Mouse (Mus musculus) spleen, embryonic (tissue): ENCODE results near the gene Vwa7.
"Not testable (repeated sequence)": the region's sequence is repeated elsewhere in the genome, so short reads cannot be mapped to it uniquely, and the experiment has no call there.

ENCODE experiments used
- CTCF ChIA-PET: fragments of 350-600 bp; sonication (Branson Sonifier 250); formaldehyde crosslinking; loops from one replicate; lab custom pipeline; 2022; lab: Charles Lee

Gene Vwa7

DNA sequence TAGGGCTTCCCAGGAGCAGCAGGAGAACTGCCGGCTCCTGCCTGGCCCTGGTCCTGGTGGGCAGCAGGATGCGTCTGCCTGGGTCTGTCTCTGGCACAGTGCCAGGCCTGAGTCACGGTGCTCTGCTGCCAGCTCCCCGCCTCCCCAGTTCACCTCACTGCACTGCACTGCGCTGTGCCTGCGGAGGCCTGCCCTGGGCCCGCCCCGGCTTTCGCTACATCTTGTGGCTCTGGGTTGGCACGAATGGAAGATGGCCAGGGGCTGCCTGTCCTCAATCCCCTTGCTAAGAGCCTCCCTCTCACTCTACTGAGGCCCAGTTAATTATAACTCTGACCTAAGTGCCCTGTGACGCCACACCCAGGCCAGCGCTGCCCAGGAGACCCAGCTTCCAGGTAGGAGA, at the start of gene Vwa7:
TSS of gene Vwa7 (plus strand) at position 204 of the 400 bp plus-strand sequence.
- CTCF ChIA-PET, result interaction anchor here (0.6 kb wide), 1 partner anchor 728 kb away, joined by 5 read pairs; no protein-coding TSS in a partner anchor

DNA sequence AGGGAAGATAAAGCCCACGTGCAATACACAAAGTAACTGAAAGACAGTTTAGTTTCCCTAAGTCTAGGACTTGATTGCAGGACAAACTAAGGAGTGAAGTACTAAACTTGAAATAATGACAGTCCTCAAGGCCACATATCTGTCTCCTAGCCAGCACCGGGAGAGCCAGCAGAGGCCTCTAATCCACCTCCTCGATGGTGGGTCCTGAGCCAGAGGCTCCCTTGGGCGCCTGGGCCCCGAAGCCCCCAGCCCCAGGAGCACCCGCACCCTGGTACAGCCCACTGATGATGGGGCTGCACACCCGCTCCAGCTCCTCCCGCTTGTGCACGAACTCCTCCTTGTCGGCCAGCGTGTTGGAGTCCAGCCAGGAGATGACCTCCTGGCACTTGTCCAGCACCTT, 46.6 kb upstream of the Vwa7 start, which contains the start of gene Gm20481:
TSS of gene Gm20481 (plus strand) at position 91 of the 400 bp plus-strand sequence.
- CTCF ChIA-PET, result not testable (repeated sequence)

DNA sequence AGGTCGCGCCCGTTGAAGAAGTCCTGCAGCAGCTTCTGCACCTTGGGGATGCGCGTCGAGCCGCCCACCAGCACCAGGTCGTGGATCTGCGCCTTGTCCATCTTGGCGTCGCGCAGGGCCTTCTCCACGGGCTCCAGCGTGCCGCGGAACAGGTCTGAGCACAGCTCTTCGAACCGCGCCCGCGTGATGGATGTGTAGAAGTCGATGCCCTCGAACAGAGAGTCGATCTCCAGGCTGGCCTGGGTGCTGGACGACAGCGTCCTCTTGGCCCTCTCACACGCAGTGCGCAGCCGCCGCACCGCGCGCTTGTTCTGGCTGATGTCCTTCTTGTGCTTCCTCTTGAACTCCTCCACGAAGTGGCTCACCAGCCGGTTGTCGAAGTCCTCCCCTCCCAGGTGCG, 45.5 kb upstream of the Vwa7 start:
- CTCF ChIA-PET, result not testable (repeated sequence)

DNA sequence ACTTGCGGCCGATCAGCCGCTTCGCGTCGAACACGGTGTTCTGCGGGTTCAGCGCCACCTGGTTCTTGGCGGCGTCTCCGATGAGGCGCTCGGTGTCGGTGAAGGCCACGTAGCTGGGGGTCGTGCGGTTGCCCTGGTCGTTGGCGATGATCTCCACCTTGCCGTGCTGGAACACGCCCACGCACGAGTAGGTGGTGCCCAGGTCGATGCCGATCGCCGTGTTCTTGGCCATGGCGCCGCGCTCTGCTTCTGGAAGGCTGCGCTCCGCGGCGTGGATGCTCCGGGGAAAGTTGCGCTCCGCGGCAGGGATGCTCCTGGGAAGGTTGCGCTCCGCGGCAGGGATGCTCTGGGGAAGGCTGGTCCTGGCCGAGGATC, 44.7 kb upstream of the Vwa7 start:
- CTCF ChIA-PET, result interaction anchor here (1.2 kb wide), 1 partner anchor 9 kb away, joined by 3 read pairs; no protein-coding TSS in a partner anchor

DNA sequence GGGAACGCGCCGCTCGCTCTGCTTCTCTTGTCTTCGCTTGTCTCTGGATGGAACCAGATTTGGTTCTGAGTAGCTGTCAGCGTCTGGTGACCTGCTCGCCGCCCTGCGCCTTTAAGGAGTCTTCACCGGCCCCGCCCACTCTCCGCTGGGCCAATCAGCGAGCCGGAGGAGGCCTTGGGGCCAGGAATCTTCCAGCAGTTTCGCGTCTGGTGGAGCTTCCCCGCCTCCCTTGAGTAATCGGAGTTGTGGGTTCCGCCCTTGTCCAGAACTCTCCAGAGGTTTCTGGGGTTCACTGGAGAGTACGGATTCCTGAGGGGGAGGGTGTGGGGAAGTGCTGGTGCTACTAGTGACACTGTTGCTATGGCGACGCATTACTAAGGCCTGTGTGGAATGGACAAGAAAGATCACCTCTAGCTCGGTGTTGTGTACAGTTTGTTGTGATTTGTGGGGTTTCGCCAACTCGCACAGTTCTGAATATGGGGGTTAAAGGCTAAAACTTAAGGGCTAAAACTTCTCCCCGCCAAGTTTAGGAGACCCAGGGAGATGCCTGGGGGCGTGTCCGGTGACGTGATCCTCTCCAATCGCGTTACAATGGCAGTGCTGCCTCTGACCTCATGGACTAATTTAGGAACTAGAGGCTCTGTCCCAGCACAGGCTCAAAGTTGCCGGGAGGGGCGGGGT, 44.2 kb upstream of the Vwa7 start, which contains the start of the genes Hspa1a and Hspa1l:
TSS of gene Hspa1a (minus strand) at position 88 of the 681 bp plus-strand sequence.
TSS of gene Hspa1l (plus strand) at position 635 of the 681 bp plus-strand sequence.
- CTCF ChIA-PET, result interaction anchor here (1.2 kb wide), 1 partner anchor 9 kb away, joined by 3 read pairs; no protein-coding TSS in a partner anchor

DNA sequence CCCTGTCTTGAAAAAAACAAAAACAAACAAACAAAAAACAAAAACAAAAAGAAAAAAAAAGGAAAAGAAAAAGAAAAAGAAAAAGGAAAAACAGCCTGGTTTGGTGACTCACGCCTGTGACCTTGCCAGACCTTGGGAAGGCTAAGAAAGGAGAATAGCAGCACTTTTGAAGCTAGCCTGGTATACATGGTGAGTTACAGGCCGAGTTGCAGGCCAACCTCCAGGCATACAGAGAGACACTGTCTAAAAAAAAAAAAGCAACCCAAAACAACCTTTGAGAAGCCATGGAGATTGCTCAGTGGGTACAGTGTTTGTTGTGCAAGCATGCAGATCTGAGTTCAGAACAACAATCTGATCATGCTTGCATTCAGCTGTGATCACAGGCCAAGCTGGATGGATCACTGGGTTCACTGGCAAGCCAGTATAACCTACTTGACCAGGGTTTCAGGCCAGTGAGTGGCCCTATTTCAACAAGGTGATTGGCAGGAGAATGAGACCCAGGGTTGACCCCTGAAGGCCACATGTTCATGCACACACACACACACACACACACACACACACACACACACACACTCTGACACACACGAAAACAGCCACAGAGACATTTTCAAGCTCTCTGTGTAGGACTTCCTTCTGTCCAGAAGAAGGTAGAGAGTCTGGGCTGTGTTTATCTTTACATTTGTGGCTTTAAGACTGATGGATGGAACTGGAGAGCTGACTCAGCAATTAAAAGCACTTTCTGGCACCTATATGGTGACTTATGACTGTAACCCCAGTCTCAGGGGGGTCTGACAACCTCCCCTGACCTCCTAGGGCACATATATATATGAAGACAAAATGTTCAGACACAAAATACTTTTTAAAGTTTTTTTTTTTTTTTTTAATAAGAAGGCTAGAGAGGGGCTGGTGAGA, 40.5 kb upstream of the Vwa7 start:
- CTCF ChIA-PET, result no interaction called here

DNA sequence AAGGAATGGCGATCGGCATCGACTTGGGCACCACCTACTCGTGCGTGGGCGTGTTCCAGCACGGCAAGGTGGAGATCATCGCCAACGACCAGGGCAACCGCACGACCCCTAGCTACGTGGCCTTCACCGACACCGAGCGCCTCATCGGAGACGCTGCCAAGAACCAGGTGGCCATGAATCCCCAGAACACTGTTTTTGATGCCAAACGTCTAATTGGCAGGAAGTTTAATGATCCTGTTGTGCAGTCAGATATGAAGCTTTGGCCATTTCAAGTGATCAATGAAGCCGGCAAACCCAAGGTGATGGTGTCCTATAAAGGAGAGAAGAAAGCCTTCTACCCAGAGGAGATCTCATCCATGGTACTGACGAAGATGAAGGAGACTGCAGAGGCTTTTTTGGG, 39.4 kb upstream of the Vwa7 start:
- CTCF ChIA-PET, result no interaction called here

DNA sequence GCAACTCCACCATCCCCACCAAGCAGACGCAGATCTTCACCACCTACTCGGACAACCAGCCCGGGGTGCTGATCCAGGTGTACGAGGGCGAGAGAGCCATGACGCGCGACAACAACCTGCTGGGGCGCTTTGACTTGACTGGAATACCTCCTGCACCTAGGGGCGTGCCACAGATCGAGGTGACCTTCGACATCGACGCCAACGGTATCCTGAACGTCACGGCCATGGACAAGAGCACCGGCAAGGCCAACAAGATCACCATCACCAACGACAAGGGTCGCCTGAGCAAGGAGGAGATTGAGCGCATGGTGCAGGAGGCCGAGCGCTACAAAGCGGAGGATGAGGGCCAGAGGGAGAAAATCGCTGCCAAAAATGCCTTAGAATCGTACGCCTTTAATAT, 38.1 kb upstream of the Vwa7 start:
- CTCF ChIA-PET, result interaction anchor here (0.6 kb wide), 1 partner anchor 53 kb away, joined by 3 read pairs; no protein-coding TSS in a partner anchor

DNA sequence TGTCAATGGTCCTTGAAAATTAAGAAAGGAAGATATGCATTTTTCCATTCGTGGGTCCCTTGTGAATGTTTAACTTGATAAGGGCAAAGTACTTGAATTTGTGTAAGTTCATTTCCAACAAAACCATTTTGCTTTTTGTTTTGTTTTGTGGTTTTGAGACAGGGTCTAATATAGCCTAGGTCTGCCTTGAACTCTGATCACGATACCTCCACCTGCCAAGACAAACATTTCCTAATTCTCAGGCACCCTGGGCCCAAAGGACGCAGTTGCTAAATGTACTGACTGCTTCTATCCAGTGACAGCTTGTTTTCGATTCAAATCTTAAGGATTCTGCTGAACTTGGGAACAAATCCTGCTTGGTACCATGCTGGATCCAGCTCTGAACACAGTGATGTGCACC, 36.7 kb upstream of the Vwa7 start:
- CTCF ChIA-PET, result no interaction called here

DNA sequence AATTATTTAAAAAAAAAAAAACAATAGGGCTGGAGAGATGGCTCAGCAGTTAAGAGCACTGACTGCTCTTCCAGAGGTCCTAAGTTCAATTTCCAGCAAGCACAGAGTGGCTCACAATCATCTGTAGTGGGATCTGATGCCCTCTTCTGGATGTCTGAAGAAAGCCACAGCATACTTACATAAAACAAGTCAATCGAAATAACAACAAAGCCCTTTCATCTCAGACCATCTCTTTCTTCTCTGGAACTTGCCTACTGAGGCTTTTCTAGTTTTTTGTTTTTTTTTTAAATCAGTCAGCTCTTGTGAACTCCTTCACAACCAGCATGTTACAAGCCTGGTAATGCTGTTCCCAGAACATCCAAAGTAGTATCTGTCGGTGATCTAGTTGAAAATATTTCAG, 35.7 kb upstream of the Vwa7 start:
- CTCF ChIA-PET, result interaction anchor here (0.7 kb wide), 1 partner anchor 45 kb away, joined by 3 read pairs; no protein-coding TSS in a partner anchor

DNA sequence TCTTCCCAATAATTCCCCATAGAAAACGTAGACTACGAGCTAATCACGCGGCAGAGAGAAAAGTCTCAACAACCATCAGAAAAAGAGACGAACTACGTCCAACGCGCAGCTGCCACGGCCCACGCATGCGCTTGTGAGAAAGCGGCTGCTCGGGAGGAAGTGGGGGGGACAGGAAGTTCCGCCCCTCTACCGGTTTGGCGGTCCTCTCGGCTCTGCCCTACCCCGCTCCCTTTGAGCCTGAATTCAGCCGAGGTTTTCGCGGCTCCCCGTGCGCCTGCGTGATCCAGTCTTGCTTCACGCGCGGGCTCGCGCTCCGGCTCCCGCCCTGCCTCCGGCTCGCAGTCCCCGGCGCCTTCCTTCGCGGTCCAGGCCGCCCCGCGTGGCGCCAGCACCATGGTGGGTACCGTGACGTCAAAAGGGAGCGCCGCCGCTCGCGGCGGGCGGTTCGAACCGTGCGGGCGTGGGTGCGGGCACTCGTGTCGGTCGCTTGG, 34.6 kb upstream of the Vwa7 start, which contains the start of gene Lsm2:
TSS of gene Lsm2 (plus strand) at position 173 of the 491 bp plus-strand sequence.
- CTCF ChIA-PET, result interaction anchor here (0.6 kb wide), 1 partner anchor 103 kb away, joined by 10 read pairs; no protein-coding TSS in a partner anchor

DNA sequence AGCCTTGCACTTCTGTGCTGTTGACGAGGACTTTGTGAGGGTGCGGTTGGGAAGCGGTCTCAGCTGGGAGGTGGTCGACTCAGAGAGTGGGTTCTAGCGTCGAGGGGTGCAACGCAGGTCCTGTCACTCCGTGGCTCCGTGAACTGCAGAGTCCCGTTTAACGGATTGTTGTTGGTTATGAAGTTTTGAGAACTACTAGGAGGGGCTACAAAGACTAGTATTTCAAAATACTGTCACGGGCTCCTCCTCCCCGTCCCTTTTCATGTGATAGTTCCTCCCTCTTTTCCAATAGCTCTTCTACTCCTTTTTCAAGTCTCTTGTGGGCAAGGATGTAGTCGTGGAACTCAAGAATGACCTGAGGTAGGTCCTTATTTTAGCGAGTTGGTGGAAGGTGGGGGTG, 34.1 kb upstream of the Vwa7 start:
- CTCF ChIA-PET, result interaction anchor here (0.7 kb wide), 1 partner anchor 78 kb away, joined by 3 read pairs; no protein-coding TSS in a partner anchor

DNA sequence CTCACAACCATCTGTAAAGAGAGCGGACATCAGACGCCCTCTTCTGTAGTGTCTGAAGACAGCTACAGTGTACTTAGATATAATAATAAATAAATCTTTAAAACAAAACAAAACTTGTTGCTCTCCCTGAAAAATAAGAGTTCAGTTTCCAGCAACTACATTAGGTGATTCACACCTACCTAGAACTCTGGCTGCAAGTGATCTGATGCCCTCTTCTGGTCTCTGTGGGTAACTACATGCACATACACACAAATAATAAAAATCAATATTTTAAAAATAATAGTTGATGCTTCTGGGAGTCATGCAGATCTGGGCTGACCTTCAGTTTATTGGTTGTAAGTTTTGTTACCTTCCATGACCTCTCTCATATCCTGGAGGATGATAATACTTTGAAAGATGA, 32.2 kb upstream of the Vwa7 start:
- CTCF ChIA-PET, result interaction anchor here (1.3 to 1.6 kb wide), 2 partner anchors 15 to 76 kb away, joined by 3 to 5 read pairs; no protein-coding TSS in a partner anchor

DNA sequence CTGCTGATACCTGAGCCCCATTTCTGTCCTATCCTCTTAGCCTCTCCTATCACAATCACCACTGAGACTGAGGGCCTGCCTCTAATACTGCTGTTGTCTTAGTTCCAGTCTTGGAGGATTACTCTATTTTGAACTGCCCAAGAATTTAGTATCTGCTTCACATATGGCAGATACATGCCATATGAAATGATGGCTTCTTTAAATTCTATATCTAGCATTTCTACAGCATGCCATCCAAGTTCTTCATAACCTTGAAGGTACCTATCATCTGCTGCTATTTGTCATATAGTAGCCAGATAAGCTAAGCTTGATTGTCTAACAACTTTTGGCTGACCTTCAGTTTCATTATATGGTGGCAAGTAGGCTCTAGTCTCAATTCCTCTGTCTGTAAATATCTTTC, 21.6 kb upstream of the Vwa7 start:
- CTCF ChIA-PET, result interaction anchor here (0.6 to 0.7 kb wide), 2 partner anchors 398 to 501 kb away, joined by 3 to 11 read pairs; no protein-coding TSS in a partner anchor

DNA sequence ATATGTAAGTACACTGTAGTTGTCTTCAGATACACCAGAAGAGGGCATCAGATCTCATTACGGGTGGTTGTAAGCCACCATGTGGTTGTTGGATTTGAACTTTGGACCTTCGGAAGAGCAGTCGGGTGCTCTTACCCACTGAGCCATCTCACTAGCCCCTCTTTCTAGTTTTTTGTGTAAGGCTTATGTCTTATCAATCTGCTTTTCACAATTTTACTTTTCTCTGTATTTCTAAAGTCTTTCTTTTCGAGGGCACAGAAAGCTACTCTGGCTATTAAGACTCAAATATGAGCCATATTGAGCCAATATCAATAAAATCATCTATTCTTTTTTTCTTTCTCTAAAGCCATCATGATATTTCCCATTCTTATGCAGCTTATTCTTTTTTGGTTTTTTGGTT, 21.2 kb upstream of the Vwa7 start:
- CTCF ChIA-PET, result interaction anchor here (0.7 kb wide), 1 partner anchor 501 kb away, joined by 3 read pairs; no protein-coding TSS in a partner anchor

DNA sequence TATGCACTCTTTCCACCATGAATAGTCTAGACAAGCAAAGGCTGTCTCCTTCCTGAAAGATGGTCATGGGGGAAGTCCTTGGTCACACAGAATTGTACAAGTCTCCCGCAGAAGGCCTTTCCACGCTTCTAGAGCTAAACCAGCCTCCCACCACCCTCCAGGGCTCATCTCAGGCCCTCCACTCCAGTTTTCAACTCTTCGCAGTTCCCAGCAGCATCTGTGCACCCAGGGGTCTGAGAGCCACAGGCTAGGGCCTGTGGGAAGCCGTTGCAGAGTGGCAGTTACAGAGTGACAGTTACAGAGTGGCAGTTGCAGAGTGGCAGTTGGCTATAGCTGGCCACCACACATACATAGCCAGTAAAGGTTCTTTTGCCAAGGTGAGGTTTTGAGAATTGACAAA, 20.5 kb upstream of the Vwa7 start:
- CTCF ChIA-PET, result not testable (repeated sequence)

DNA sequence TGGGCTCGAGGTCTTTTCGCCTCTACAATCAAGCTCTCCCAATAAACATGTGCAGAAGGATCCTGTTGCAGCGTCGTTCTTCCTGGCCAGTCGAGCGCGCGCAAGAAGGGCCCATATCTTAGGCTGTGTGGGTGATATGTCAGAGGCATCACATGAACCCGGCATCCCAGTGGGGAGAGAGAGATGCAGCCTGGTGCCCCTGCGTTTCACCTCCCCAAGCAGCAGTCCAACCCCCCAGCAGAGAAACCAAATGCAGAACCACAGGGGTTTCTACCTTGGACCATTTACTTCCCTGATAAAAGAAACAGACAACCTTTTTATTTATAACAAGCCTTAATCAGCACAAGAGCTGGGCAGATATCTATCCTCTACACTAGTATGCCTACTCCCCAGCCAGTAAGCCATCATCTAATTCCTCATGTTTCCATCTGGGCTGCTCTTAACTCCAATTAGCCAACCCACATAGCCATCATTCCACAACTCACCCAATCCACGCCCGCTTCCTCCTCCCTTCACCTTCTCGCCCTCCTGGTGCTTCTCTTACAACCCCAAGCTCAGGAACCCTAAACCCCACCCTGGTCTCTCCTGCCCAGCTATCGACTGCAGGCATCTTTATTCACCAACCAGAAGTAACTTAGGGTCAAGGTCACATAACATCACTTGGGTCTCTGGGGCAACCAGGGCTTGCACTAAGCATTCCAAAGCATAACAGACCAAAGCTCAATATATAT, 19.8 kb upstream of the Vwa7 start:
- CTCF ChIA-PET, result no interaction called here

DNA sequence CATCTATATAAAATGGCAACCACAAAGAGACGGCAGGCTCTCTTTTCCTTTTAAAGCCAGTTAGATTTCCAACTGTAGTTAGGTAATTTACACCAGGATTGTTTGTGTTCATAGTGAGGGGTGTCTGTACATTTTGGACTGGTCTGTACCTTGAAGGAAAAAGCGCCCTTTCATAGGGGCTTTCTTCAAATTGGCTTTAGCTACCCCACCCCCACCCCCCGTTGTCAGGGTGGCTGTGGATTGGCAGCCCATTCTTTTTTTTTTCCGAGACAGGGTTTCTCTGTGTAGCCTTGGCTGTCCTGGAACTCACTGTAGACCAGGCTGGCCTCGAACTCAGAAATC, 19.3 kb upstream of the Vwa7 start:
- CTCF ChIA-PET, result interaction anchor here (0.6 kb wide), 1 partner anchor 75 kb away, joined by 3 read pairs; no protein-coding TSS in a partner anchor

DNA sequence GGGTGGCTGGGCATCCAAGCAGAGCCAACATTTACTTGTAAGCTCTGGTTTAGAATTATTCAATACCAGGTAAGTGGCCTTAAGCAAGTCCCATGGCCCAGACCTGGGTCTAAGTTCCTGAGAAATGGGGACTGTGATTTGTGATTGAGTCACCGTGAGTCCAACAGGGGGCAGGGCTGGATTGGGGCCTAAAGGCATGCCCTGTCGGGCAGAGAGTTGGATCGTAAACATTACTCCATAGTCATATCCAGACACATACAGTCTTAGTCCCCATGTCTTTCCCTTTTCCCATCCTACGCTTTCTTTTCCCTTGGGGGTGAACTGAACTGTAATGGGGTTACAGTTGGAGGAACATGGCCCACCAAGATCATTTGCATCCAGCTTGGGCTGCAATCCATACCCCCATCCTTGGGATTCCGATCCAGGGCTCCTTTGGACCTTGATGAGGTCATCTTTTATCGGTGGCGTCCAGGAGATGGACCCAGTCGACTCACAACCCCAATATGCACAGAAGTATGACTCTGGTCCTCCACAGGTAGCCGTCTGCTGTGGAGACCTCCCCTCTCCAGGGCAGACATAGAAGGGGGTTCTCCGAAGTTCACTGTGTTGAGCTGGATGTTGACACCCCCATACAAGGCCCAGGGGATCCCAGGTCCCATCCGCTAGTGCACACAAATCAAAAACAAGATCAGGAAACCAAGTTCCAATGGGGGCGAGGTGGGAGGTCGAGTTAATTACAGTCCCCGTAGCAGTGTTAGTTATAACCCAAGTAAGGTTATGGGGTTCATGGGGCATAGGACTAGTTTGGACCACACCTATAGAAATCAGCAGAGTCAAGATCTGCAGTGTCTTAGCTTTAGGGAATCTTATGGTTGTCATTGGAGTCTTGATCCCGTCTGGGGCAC, 17.6 kb upstream of the Vwa7 start:
- CTCF ChIA-PET, result interaction anchor here (0.6 to 1.3 kb wide), 2 partner anchors 15 to 56 kb away, joined by 3 to 5 read pairs; no protein-coding TSS in a partner anchor
